Mouse (Mus musculus) ES-E14 (cell line): ENCODE measurements around the gene Vmn1r221.

Experiments used
- CHD2 ChIP-seq: IDR thresholded peaks from 2 replicates; pipeline ENCODE4 v1.6.1; 2014; ENCODE audit warnings: mild to moderate bottlenecking, low read depth, low read length, inconsistent platforms
- HCFC1 ChIP-seq: IDR thresholded peaks from 2 replicates; pipeline ENCODE4 v1.6.1; 2012; ENCODE audit warnings: low read length, inconsistent platforms, borderline replicate concordance; ENCODE audit not compliant: insufficient read depth
- MAFK ChIP-seq: IDR thresholded peaks from 2 replicates; pipeline ENCODE4 v1.6.1; 2014; ENCODE audit warnings: mild to moderate bottlenecking, low read depth, low read length, inconsistent platforms; ENCODE audit not compliant: insufficient read depth
- ZC3H11A ChIP-seq: IDR thresholded peaks from 2 replicates; pipeline ENCODE4 v1.6.1; 2012; ENCODE audit warnings: low read depth, mild to moderate bottlenecking, inconsistent platforms, low read length, borderline replicate concordance
- ZNF384 ChIP-seq: IDR thresholded peaks from 2 replicates; pipeline ENCODE4 v1.6.1; 2012; ENCODE audit warnings: low read depth, low read length, inconsistent platforms

GRCm38 (mm10) chr13:23187875-23188274, 26.1 kb upstream of the Vmn1r221 start, which contains the start of gene Vmn1r220:
- TF ChIP-seq MAFK (no peak), CHD2 (no peak), ZNF384 (no peak), ZC3H11A (no peak), HCFC1 (no peak)
